Mouse (Mus musculus) heart, postnatal 0 days (tissue): ENCODE data around the gene Gm43518.

Source experiments
- CTCF ChIP-seq: IDR thresholded peaks from 2 replicates; pipeline ENCODE4 v1.5.1; 2016; ENCODE audit warnings: antibody characterized with exemption, control low read depth, low read depth
- EP300 ChIP-seq: IDR thresholded peaks from 2 replicates; pipeline ENCODE4 v1.6.1; 2016; ENCODE audit warnings: antibody characterized with exemption, low read depth

DNA sequence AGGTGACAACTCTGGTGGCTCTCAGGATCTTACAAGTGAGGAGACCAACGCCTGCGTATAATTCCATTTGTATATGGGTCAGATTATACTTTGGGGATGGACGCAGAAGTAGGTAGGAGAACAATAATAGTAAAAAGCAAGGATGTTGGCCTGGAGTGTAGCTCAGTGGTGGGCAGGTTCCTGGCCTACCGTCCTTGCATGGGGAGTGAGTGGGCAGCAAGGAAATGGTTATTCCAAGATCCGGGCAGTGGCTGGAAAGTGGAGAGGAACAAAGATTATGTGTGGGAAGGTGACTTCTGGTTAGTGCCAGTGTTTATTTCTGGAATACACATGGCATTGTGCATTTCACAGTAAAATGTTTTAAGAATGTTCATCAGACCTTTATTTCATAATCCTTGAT, 8.7 kb downstream of the Gm43518 start:
- no peak for TF ChIP-seq CTCF
- no peak for TF ChIP-seq EP300
